Mouse (Mus musculus): ENCODE measurements around the gene Gm17455.

Gene Gm17455

GRCm38 (mm10) chr10:60399449-60399848 is at the start of gene Gm17455:
Gene Gm17455, plus strand, starts transcription at chr10:60399726.
- DNase-seq (ENCODE audit: low spot score) = no peak

GRCm38 (mm10) chr10:60350077-60350804 is 49.3 kb upstream of the Gm17455 start:
- no peak for DNase-seq (ENCODE audit: low spot score)

DNA sequence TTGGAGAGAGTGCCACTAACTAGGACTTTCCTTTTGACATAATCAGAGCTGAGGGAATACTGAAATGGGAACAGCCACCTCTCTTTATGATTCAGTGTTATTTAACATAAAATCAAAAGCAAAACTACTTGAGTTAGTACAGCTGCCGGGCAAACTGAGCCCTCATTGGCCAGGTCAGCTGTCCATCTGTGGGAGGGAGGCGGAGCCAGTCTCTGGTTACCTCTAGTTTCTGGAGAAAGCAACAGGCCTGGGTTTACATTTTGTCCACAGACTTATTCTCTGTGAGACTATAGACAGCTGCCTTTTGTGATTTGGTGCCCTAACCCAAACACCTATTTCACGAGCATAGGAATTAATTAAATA is 48.7 kb upstream of the Gm17455 start:
- DNase-seq (ENCODE audit: low spot score) = peak; percentile 95

DNA sequence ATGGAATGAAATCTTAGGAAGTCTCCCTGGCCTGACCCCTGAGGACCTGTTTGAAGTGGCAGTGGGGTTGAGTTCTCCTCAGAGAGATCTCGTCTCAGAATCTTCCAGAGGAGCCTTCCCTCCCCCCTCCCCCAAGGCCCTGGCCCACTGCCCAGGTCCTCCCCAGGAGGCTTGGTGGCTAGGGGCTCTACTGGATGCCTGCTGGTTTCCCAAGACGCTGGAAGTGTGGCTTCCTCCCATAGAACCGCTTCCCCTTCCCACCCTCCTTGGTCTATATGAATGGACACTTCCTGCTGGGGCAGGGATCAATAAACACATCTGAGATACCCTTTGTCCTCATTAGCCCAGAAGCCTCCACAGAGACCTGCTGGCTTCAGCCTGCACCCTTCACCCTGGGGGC is 48.3 kb upstream of the Gm17455 start:
- no peak for DNase-seq (ENCODE audit: low spot score)

GRCm38 (mm10) chr10:60351761-60352455 is 47.6 kb upstream of the Gm17455 start:
- DNase-seq (ENCODE audit: low spot score) = peak; percentile 93

- DNase-seq (ENCODE audit: low spot score) = no peak
Observed at GRCm38 (mm10) chr10:60353241-60354002, 46.1 kb upstream of the Gm17455 start.

- DNase-seq (ENCODE audit: low spot score) = no peak
Observed at GRCm38 (mm10) chr10:60354003-60354325, 45.6 kb upstream of the Gm17455 start.

DNA sequence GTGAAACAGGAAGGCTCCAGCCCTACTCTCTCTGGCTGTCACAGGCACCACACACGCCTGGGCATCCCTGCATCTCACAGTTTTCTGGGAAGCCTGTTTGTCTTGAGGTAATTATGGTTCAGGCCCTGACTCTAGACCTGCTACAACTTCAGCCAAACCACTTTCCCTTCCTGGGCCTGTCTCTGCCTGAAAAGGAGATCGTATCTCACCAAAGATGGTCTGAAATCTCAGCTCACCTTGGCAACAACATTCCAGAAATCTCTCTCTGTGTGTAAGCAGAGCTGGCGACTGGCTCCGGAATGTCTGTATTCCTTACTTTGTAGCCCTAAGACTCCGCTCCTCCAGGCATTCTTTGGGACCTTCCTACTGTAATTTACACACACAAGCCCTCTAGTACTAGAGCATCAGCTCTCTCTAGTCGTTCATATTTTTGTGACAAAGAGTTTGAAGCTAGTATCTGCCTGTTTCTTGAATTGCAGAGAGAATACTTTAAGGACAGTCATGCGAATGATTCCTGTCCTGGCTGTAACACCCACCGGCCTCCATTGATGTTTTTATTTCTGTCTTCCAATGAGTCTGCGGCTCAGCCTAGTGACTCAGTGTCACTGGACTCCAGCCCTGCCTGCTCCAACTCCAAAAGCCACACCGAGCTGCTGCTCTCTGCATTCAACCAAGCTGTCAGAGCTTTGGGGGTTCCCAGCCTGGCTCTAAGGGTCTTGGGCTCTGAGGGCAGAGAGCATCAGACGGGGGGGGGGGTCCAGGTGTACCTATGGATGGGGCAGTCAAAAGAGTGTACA is 44.4 kb upstream of the Gm17455 start:
- no peak for DNase-seq (ENCODE audit: low spot score)

- no peak for DNase-seq (ENCODE audit: low spot score)
Observed at GRCm38 (mm10) chr10:60357441-60357840, 42.1 kb upstream of the Gm17455 start.

GRCm38 (mm10) chr10:60357901-60358300 is 41.6 kb upstream of the Gm17455 start:
- no peak for DNase-seq (ENCODE audit: low spot score)

- no peak for DNase-seq (ENCODE audit: low spot score)
Observed at GRCm38 (mm10) chr10:60358776-60359175, 40.8 kb upstream of the Gm17455 start.

DNA sequence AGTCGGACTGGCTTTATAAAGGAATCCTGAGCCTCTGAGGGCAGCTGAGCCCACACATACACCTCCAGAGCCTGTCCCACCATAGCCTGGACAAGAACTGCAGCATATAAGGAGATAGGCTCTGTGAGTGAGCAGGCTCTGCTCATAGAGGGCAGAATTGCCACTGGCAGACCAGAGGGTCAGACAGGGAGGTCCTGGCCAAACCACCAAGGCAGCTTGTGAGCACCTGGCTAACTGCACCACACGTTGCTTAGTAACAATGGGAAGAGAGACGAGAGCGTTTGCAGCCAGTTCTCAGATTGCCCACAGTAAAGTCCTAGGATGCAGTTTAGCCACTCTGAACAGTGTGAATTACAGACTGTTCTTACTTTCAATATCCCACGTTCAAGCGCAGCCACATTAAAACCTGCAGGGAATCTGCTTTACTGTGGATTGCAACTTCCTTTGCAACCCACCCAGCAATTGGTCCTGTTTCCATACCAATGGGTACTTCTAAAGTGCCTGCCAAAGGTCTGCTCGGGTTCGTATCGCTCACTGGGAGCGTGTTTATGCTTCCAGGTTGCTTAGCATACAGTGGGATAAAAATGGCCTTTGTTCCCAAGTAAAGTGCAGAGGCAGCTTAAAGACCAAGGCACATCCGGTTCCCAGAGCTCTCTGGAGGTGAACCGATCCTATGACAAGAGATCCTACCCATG is 37.8 kb upstream of the Gm17455 start:
- no peak for DNase-seq (ENCODE audit: low spot score)

GRCm38 (mm10) chr10:60362310-60362628 is 37.3 kb upstream of the Gm17455 start:
- DNase-seq (ENCODE audit: low spot score) = no peak

DNA sequence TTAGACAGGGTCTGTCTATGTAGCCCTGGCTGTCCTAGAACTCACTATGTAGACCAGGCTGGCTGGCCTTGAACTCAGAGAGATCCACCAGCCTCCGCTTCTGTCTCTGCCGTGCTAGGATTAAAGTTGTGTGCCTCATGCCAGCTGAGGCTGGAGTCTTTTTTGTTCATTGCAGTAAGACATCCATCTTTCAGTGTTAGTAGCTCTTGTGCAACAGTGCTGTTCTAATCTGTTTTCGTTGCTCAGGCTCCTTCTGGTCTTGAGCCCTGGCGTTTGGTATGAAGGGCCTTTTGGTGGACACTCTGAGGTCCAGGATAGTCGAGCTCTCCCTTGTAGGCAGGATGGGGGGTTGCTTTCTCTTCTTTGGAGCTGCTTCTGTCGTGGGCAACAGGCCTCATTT is 36.1 kb upstream of the Gm17455 start:
- no peak for DNase-seq (ENCODE audit: low spot score)

DNA sequence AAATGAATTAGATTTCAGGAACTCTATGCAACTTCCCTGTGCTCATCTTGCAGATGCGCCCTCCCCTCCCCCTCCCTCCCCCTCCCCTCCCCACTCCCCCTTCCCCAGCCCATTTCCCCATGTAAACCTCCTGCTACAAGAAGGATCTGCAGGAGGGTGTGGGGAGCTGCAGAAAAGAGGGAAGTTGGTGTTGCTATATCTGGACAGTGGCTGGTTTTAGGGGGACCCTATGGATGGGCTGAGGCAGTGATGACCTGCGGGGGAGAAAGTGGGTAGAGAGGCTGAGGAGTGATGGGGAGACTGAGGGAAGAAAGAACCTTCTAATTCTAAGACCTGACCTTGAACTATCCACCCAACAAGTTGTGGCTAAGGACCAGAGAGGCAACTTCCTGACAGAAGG is 32.4 kb upstream of the Gm17455 start:
- DNase-seq (ENCODE audit: low spot score) = no peak

DNA sequence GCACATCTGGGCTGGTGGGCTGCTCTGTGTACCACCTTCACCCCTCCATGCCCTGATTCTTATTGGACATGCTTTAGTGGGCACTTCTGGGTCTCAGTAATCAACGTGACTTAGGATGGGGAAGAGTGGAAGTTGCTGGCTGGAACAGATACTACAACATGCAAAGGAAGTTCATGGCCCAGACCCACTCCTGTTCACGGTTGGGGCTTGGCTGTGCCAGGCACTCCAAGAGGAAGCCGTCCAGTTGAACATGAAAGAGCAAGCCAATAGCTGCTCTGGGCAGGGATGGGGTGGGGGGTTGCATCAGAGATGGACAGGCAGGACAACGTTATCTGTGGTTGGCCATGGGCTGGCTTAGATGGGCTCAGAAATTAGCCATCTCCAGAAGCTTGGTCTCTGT is 31.6 kb upstream of the Gm17455 start:
- DNase-seq (ENCODE audit: low spot score) = no peak

- DNase-seq (ENCODE audit: low spot score) = no peak
Observed at GRCm38 (mm10) chr10:60369405-60369804, 30.1 kb upstream of the Gm17455 start.

DNA sequence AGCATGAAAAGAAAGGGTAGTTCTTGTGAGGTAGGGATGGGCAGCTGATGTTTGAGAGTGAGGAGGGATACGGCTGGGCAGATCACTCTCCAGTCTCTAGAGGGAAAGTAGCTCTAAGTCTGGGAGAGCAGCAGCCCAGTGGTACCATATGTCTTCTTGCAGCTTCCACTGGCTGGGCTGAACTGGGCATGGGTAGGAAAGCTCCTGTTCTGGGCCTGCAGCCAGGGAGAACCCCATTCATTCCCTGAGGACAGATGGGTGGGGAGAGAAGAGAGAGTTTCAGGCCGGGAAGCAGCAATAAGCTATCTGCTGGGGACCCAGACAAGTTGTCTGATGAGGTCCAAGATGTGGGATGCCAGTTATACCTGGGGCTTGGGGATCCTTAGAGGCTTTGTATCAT is 29.4 kb upstream of the Gm17455 start:
- DNase-seq (ENCODE audit: low spot score) = no peak

DNA sequence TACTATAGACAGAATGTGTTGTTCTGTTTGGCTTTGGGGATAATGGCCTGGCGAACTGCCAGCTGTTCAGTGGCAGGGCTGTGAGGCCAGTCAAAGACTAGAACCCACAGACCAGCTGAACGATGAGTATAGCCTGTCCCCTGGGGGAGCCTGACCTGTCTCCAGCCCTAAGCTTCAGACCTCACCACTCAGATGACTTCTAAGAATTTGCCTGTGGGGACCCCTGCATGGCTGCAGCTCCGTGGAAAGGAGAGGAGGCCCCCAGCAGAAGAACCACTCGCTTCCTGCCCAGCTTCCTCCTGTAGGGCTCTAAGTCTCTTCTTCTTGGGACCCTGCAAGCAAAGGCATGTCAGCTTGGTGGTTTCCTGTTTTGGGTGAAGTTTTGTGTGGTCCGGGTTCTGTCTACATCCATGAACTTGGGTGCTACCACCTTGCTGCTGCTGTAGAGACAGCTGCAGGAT is 28.9 kb upstream of the Gm17455 start:
- no peak for DNase-seq (ENCODE audit: low spot score)

DNA sequence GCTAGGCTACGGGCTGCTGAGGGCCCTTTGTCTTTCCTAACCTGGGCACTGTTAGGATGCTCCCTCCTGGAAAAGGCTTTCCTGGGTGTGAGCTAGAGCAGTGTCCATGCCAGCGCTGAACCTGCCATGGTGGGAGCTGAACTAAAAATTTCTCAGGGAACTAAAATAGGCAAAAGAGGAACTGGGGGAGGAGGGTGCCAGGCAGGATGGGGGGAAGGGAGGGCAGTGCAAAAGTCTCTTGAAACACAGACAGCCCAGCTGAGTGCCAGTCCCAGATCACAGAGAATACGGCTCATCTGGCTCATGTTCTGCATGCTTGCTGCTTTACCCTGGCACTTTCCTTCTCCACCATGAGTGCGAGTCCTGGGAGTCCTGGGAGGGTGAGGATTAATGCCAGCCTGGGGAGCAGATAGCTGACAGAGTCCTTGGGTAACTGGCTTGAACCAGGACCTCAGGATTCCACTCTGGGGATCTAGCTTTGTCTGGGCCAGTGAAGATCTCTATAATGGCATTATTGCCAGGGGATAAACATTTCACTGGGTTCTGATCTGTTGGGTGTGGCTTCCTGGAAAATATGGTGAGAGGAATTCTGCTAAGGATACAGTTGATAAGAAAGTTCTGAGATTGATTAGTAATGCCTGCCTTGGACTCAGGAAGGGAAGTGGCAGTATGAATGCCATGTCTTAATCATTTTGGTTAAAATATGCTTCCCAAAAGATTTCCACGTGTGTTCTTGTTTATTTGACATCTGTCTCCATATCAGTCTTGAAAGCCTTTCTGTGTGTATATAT is 27.7 kb upstream of the Gm17455 start:
- peak; percentile 48 for DNase-seq (ENCODE audit: low spot score)

- no peak for DNase-seq (ENCODE audit: low spot score)
Observed at GRCm38 (mm10) chr10:60373543-60373936, 26.0 kb upstream of the Gm17455 start.
